Mouse (Mus musculus): ENCODE results near the gene Nt5m. TPM values are rescaled to one million over a fixed set of nuclear protein-coding genes. Genes with fewer than 3 reads are reported as not detected.

The Nt5m gene
- polyA plus RNA-seq, 1 experiment from 2014 or later, result 24.8 TPM

- no peaks in the 10 kb centered on the region for H3K27me3 ChIP-seq
- CTCF ChIA-PET, result no interaction called here
- ATAC-seq, result no peak
- in situ Hi-C loops (cut with MboI; ENCODE audit: low pct_unique_long_range_greater_than_20kb), result no loop called here
- TF ChIP-seq CTCF (IDR thresholded peaks at IDR 0.05), result no peak
- DNase-seq (ENCODE audit: low read depth, low spot score), result no peak
- POLR2A ChIA-PET, result interaction anchor here (0.6 kb wide), 1 partner anchor 37 kb away, joined by 3 read pairs; no protein-coding TSS in a partner anchor
Observed at GRCm38 (mm10) chr11:59900995-59901394, 61.7 kb downstream of the Nt5m start.

- no peak for TF ChIP-seq CTCF (IDR thresholded peaks at IDR 0.05)
- ChIA-PET CTCF (no interaction called here), POLR2A (interaction anchor here (0.6 kb wide), 1 partner anchor 330 kb away, joined by 3 read pairs; no protein-coding TSS in a partner anchor)
- ATAC-seq, result no peak
- H3K27me3 ChIP-seq, result no peaks in the 10 kb centered on the region
- no peak for DNase-seq (ENCODE audit: low read depth, low spot score)
- in situ Hi-C loops (cut with MboI; ENCODE audit: low pct_unique_long_range_greater_than_20kb), result no loop called here
Observed at GRCm38 (mm10) chr11:59902045-59902726, 62.9 kb downstream of the Nt5m start.

GRCm38 (mm10) chr11:59906521-59907123, 67.4 kb downstream of the Nt5m start:
- TF ChIP-seq CTCF (IDR thresholded peaks at IDR 0.05), result no peak
- CTCF ChIA-PET, result no interaction called here

GRCm38 (mm10) chr11:59908446-59908845, 69.2 kb downstream of the Nt5m start:
- ChIA-PET CTCF (no interaction called here), POLR2A (no interaction called here)
- in situ Hi-C loops (cut with MboI; ENCODE audit: low pct_unique_long_range_greater_than_20kb), result no loop called here
- H3K27me3 ChIP-seq, result no peaks in the 10 kb centered on the region
- no peak for TF ChIP-seq CTCF (IDR thresholded peaks at IDR 0.05)
- ATAC-seq (no peak), DNase-seq (ENCODE audit: low read depth, low spot score) (peak; percentile 56)

More at GRCm38 (mm10) chr11:59906521-59907123, 67.4 kb downstream of the Nt5m start:
- in situ Hi-C loops (cut with MboI; ENCODE audit: low pct_unique_long_range_greater_than_20kb), result no loop called here
- no peaks in the 10 kb centered on the region for H3K27me3 ChIP-seq
- POLR2A ChIA-PET, result no interaction called here
- no peak for DNase-seq (ENCODE audit: low read depth, low spot score)
- ATAC-seq, result no peak

GRCm38 (mm10) chr11:59910586-59910985, 71.3 kb downstream of the Nt5m start:
- H3K27me3 ChIP-seq, result no peaks in the 10 kb centered on the region
- ATAC-seq, result no peak
- TF ChIP-seq CTCF (IDR thresholded peaks at IDR 0.05), result no peak
- ChIA-PET CTCF (no interaction called here), POLR2A (no interaction called here)
- no peak for DNase-seq (ENCODE audit: low read depth, low spot score)
- in situ Hi-C loops (cut with MboI; ENCODE audit: low pct_unique_long_range_greater_than_20kb), result no loop called here

- CTCF ChIA-PET, result no interaction called here
- TF ChIP-seq CTCF (IDR thresholded peaks at IDR 0.05), result no peak
- no peak for DNase-seq (ENCODE audit: low read depth, low spot score)
- POLR2A ChIA-PET, result no interaction called here
- no peak for ATAC-seq
- H3K27me3 ChIP-seq, result no peaks in the 10 kb centered on the region
- in situ Hi-C loops (cut with MboI; ENCODE audit: low pct_unique_long_range_greater_than_20kb), result no loop called here
Observed at GRCm38 (mm10) chr11:59911523-59911922, 72.3 kb downstream of the Nt5m start.

GRCm38 (mm10) chr11:59913702-59914101, 74.5 kb downstream of the Nt5m start:
- ChIA-PET POLR2A (no interaction called here), CTCF (interaction anchor here (0.6 to 1.2 kb wide), 4 partner anchors 9 to 33 kb away, joined by 3 read pairs; no protein-coding TSS in a partner anchor)
- peak; percentile 74 for ATAC-seq
- TF ChIP-seq CTCF (IDR thresholded peaks at IDR 0.05), result no peak
- DNase-seq (ENCODE audit: low read depth, low spot score), result peak; percentile 37
- in situ Hi-C loops (cut with MboI; ENCODE audit: low pct_unique_long_range_greater_than_20kb), result no loop called here
- no peaks in the 10 kb centered on the region for H3K27me3 ChIP-seq

GRCm38 (mm10) chr11:59918014-59918413, 78.8 kb downstream of the Nt5m start:
- TF ChIP-seq CTCF (IDR thresholded peaks at IDR 0.05), result no peak
- no peaks in the 10 kb centered on the region for H3K27me3 ChIP-seq
- ATAC-seq (no peak), DNase-seq (ENCODE audit: low read depth, low spot score) (no peak)
- ChIA-PET POLR2A (interaction anchor here (0.9 to 1.0 kb wide), 2 partner anchors 8 to 28 kb away, joined by 3 read pairs; no protein-coding TSS in a partner anchor), CTCF (no interaction called here)
- in situ Hi-C loops (cut with MboI; ENCODE audit: low pct_unique_long_range_greater_than_20kb), result no loop called here

GRCm38 (mm10) chr11:59919401-59919800, 80.2 kb downstream of the Nt5m start:
- no peak for DNase-seq (ENCODE audit: low read depth, low spot score)
- in situ Hi-C loops (cut with MboI; ENCODE audit: low pct_unique_long_range_greater_than_20kb), result no loop called here
- CTCF ChIA-PET, result no interaction called here
- POLR2A ChIA-PET, result no interaction called here
- TF ChIP-seq CTCF (IDR thresholded peaks at IDR 0.05), result no peak
- H3K27me3 ChIP-seq, result no peaks in the 10 kb centered on the region
- ATAC-seq, result no peak

- no peaks in the 10 kb centered on the region for H3K27me3 ChIP-seq
- CTCF ChIA-PET, result no interaction called here
- POLR2A ChIA-PET, result no interaction called here
- no peak for TF ChIP-seq CTCF (IDR thresholded peaks at IDR 0.05)
- in situ Hi-C loops (cut with MboI; ENCODE audit: low pct_unique_long_range_greater_than_20kb), result no loop called here
- DNase-seq (ENCODE audit: low read depth, low spot score) (no peak), ATAC-seq (no peak)
Observed at GRCm38 (mm10) chr11:59920331-59920730, 81.1 kb downstream of the Nt5m start.

- in situ Hi-C loops (cut with MboI; ENCODE audit: low pct_unique_long_range_greater_than_20kb), result no loop called here
- ChIA-PET CTCF (interaction anchor here (1.3 kb wide), 1 partner anchor 14 kb away, joined by 3 read pairs; no protein-coding TSS in a partner anchor), POLR2A (no interaction called here)
- H3K27me3 ChIP-seq, result no peaks in the 10 kb centered on the region
- ATAC-seq (no peak), DNase-seq (ENCODE audit: low read depth, low spot score) (no peak)
- no peak for TF ChIP-seq CTCF (IDR thresholded peaks at IDR 0.05)
Observed at GRCm38 (mm10) chr11:59921265-59921664, 82.0 kb downstream of the Nt5m start.
